8 mouse cellular contexts compared by ENCODE assay signal in the genomic region with DNA sequence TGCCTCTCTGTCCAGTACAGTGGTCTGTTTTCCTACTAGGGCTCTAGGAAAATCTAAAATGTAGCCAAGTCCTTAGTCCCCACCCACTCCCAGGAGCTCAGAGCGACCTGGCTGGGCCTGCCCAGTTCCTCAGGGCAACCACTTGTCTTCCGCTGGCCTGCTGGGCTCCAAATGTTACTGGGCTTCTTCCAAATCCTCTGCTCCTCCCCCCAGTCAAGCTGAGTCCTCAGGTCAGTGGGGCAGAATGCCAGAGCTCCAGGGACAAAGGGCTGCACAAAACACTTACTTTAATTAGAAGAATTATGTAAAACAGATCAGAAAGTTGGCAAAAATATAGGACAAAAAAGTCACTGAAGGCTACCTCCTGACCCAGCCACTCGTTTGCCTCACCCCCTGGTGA. TPM values are rescaled to one million over a fixed set of nuclear protein-coding genes. Genes with fewer than 3 reads are reported as not detected.
DNase-seq lines count a peak whose midpoint lies in the region; ATAC-seq and TF ChIP-seq lines count a peak whose summit lies in the region.

No protein-coding gene starts in this region.

- peak overlapping the region; percentile 28; the same call in 1 of the 2 replicates for H3K27ac ChIP-seq in heart, embryonic 13.5 days (replicated peaks)
- H3K27ac ChIP-seq in testis, adult 2 months (ENCODE audit: control insufficient read depth, insufficient read depth, low read depth, low read length) = peak overlapping the region; percentile 36; the same call in 1 of the 2 replicates

- H3K4me3 ChIP-seq in E14TG2a.4 (replicated peaks; ENCODE audit: low read length) = 0 out of 2 replicates have a peak overlapping the region, but pooled peaks have one; percentile 17
- H3K4me3 ChIP-seq in heart, embryonic 13.5 days = no peak overlapping the region
- no peak overlapping the region for H3K4me3 ChIP-seq in testis, adult 2 months (ENCODE audit: control insufficient read depth, low read depth, low read length)

- no peaks in the 10 kb centered on the region; the same call in 1 of the 2 replicates for H3K36me3 ChIP-seq in E14TG2a.4 (ENCODE audit: insufficient read depth, low read length)
- H3K36me3 ChIP-seq in heart, embryonic 13.5 days = no peaks in the 10 kb centered on the region
- no peaks in the 10 kb centered on the region for H3K36me3 ChIP-seq in testis, adult 2 months (ENCODE audit: control insufficient read depth, insufficient read depth, low read length)

- TF ChIP-seq CTCF in E14TG2a.4 (conservative IDR thresholded peaks at IDR 0.05; ENCODE audit: low read length) = no peak
- TF ChIP-seq CTCF in testis, adult 2 months (IDR thresholded peaks at IDR 0.05; ENCODE audit: control insufficient read depth, insufficient read depth, insufficient replicate concordance, low read depth, low read length) = no peak

- DNase-seq in adrenal gland, postnatal 4 days (ENCODE audit: low spot score in 2 of 2) = peak; percentile 14 to 55
- peak; percentile 33 for DNase-seq in fat pad, adult 2 months (ENCODE audit: extremely low read depth, low read depth, low spot score)
- peak; percentile 97 to 99 for DNase-seq in kidney, postnatal 36 days
- no peak for DNase-seq in thymus, postnatal 14 days

- H3K27me3 ChIP-seq in E14TG2a.4 (ENCODE audit: insufficient read depth, low read length) = no peaks in the 10 kb centered on the region
- peaks cover 11% of the 10 kb centered on the region; the same call in 1 of the 2 replicates for H3K27me3 ChIP-seq in heart, embryonic 13.5 days (replicated peaks)
- no peaks in the 10 kb centered on the region for H3K27me3 ChIP-seq in testis, adult 2 months (ENCODE audit: control insufficient read depth, insufficient read depth, low read length)

- WGBS in heart, embryonic 13.5 days = 23% methylated on average over 3 of the region's 3 CpGs

- no peak for ATAC-seq in heart, embryonic 13.5 days (ENCODE audit: extremely low read depth, insufficient number of reproducible peaks, low FRiP score, low TSS enrichment)
- 0 out of 2 replicates have a peak, but pooled peaks have one; percentile 22 for ATAC-seq in megakaryocyte, adult 5-6 weeks (ENCODE audit: poor library complexity, severe bottlenecking)

- no peak overlapping the region for H3K4me2 ChIP-seq in heart, embryonic 13.5 days

- peaks cover 47% of the 10 kb centered on the region for H3K4me1 ChIP-seq in E14TG2a.4 (replicated peaks; ENCODE audit: low read depth, low read length)
- H3K4me1 ChIP-seq in heart, embryonic 13.5 days = peaks cover 64% of the 10 kb centered on the region
- H3K4me1 ChIP-seq in testis, adult 2 months (ENCODE audit: control insufficient read depth, insufficient read depth, low read length) = peaks cover 29% of the 10 kb centered on the region

- no peak overlapping the region for H3K9ac ChIP-seq in heart, embryonic 13.5 days

- TF ChIP-seq POLR2A in testis, adult 2 months (IDR thresholded peaks at IDR 0.05; ENCODE audit: control insufficient read depth, low read depth, low read length) = no peak

- H3K9me3 ChIP-seq in E14TG2a.4 (ENCODE audit: low read length) = no peaks in the 10 kb centered on the region
- no peaks in the 10 kb centered on the region for H3K9me3 ChIP-seq in heart, embryonic 13.5 days

RNA-seq across cellular contexts. Expression of a gene that starts 56.1 kb away (rescaled TPM):
- 10 to 100 TPM; 30.1 to 34.5 TPM for total RNA-seq in adrenal gland, postnatal 4 days (2021)
- 21.5 and 22.7 TPM in 2 replicates for polyA plus RNA-seq in heart, embryonic 13.5 days (2015; fragmentation: Nextera tagmentation; extraction: Ambion mirVana)
- total RNA-seq in megakaryocyte, adult 5-6 weeks (2015) = 182 and 187 TPM in 2 replicates
- total RNA-seq in megakaryocyte, adult 5-6 weeks (2017) = 63.8 and 76.0 TPM in 2 replicates
- polyA plus RNA-seq in testis, adult 2 months (2012; rRNA removed) = 15.1 and 16.1 TPM in 2 replicates
